In genomic region chr3:58653907-58654306, GRCm38 (mm10) we compare ENCODE assay signal across 9 mouse cellular contexts. TPM values are rescaled to one million over a fixed set of nuclear protein-coding genes. Genes with fewer than 3 reads are reported as not detected.
DNase-seq lines count a peak whose midpoint lies in the region; ATAC-seq lines count a peak whose summit lies in the region.
"Had no signal": no experiment of that assay in that cellular context is flagged by ENCODE, and none has a peak within 500 bp of the region (broad histone marks: within the 10 kb centered on the region; RNA-seq: fewer than 3 reads in every experiment).

No protein-coding gene starts in this region.

- no peak overlapping the region for H3K27ac ChIP-seq in heart, embryonic 11.5 days (ENCODE audit: low read depth, low read length)

- intact Hi-C loops in heart, postnatal 10 days (cut with DNase I) = loop anchor here (2.0 kb wide), 2 partner anchors 39 to 403 kb away; partner anchors contain the start of gene Siah2

- WGBS in heart, embryonic 11.5 days (ENCODE audit: insufficient replicate concordance) = 47% methylated on average over 5 of the region's 5 CpGs

- no peaks in the 10 kb centered on the region for H3K4me1 ChIP-seq in heart, embryonic 11.5 days (ENCODE audit: control insufficient read depth, insufficient read depth, low read length)

- H3K9ac ChIP-seq in heart, embryonic 11.5 days (ENCODE audit: low read depth, low read length) = no peak overlapping the region

- no peaks in the 10 kb centered on the region for H3K9me3 ChIP-seq in heart, embryonic 11.5 days (replicated peaks; ENCODE audit: control insufficient read depth, low read length)

- H3K4me3 ChIP-seq in heart, embryonic 11.5 days (ENCODE audit: low read depth, low read length) = no peak overlapping the region

- DNase-seq in heart, postnatal 10 days = peak; percentile 10 to 58
- DNase-seq in thymus, postnatal 0 days (ENCODE audit: low spot score) = peak; percentile 38
- no peak for DNase-seq in thymus, postnatal 36 days
- DNase-seq in thymus, postnatal 25 days = peak; percentile 27
- no peak for DNase-seq in layer of hippocampus, adult 9-11 months
- DNase-seq in layer of hippocampus, postnatal 10 days (ENCODE audit: low spot score in 2 of 2) = no peak

- H3K4me2 ChIP-seq in heart, embryonic 11.5 days = no peak overlapping the region

- ATAC-seq in heart, embryonic 11.5 days (replicated peaks; ENCODE audit: insufficient number of reproducible peaks, low FRiP score, low TSS enrichment) = no peak
- ATAC-seq in common myeloid progenitor, adult 5-6 weeks (replicated peaks; ENCODE audit: low read depth, poor library complexity, severe bottlenecking) = 0 out of 2 replicates have a peak, but pooled peaks have one; percentile 23

- no peaks in the 10 kb centered on the region for H3K27me3 ChIP-seq in heart, embryonic 11.5 days (ENCODE audit: control insufficient read depth, insufficient read depth, low read length)

- H3K36me3 ChIP-seq in heart, embryonic 11.5 days (ENCODE audit: control insufficient read depth, insufficient read depth, low read length) = no peaks in the 10 kb centered on the region

RNA-seq across cellular contexts. Expression of gene Erich6, which starts 16.9 kb away (rescaled TPM):
- under 1 TPM in 1 of 2 experiments, not detected in 1; 0.12 TPM for total RNA-seq in heart, postnatal 10 days (2021)
- 0.09 and 0.13 TPM in 2 replicates for polyA plus RNA-seq in heart, embryonic 11.5 days (2014; fragmentation: Nextera tagmentation; extraction: Ambion mirVana)
- polyA plus RNA-seq in thymus, postnatal 0 days (2015; fragmentation: Nextera tagmentation; extraction: Ambion mirVana) = not detected in 2 replicates
- not detected in 2 replicates for total RNA-seq in common myeloid progenitor, adult 5-6 weeks (2017)
- 1 to 10 TPM in 1 of 2 experiments, under 1 TPM in 1; 0.94 to 1.1 TPM for total RNA-seq in layer of hippocampus, postnatal 10 days (2021)
- polyA plus RNA-seq: lung, embryonic 16.5 days had no signal

RNA-seq across cellular contexts. Expression of gene Siah2, which starts 38.3 kb away (rescaled TPM):
- 10 to 100 TPM; 12.6 to 13.5 TPM for total RNA-seq in heart, postnatal 10 days (2021)
- polyA plus RNA-seq in heart, embryonic 11.5 days (2014; fragmentation: Nextera tagmentation; extraction: Ambion mirVana) = 5.4 TPM in 2 replicates
- polyA plus RNA-seq in thymus, postnatal 0 days (2015; fragmentation: Nextera tagmentation; extraction: Ambion mirVana) = 4.2 and 4.3 TPM in 2 replicates
- 11.3 and 13.2 TPM in 2 replicates for total RNA-seq in common myeloid progenitor, adult 5-6 weeks (2017)
- total RNA-seq in layer of hippocampus, postnatal 10 days (2021) = 10 to 100 TPM; 17.0 to 19.4 TPM

Comparison
In these comparisons a context has a peak if more than half of its experiments do, and no peak if none do; other contexts are left out.
1. DNase-seq: peak in heart, postnatal 10 days (2 of 2), thymus, postnatal 0 days (single experiment) and thymus, postnatal 25 days (single experiment); none in thymus, postnatal 36 days (0 of 2), layer of hippocampus, adult 9-11 months (single experiment) and layer of hippocampus, postnatal 10 days (0 of 2).